Mouse (Mus musculus): ENCODE measurements around the gene Slu7.

The Slu7 gene

GRCm38 (mm10) chr11:43485855-43486254 is 52.3 kb downstream of the Slu7 start:
- no peak for DNase-seq (ENCODE audit: low spot score)

GRCm38 (mm10) chr11:43492663-43493062 is 59.1 kb downstream of the Slu7 start:
- peak; percentile 33 for DNase-seq (ENCODE audit: low spot score)

GRCm38 (mm10) chr11:43493815-43494409 is 60.4 kb downstream of the Slu7 start:
- no peak for DNase-seq (ENCODE audit: low spot score)

- no peak for DNase-seq (ENCODE audit: low spot score)
Measured at GRCm38 (mm10) chr11:43495037-43495436, 61.5 kb downstream of the Slu7 start.

GRCm38 (mm10) chr11:43495532-43495931 is 62.0 kb downstream of the Slu7 start:
- DNase-seq (ENCODE audit: low spot score): no peak

Data from urinary bladder, postnatal 10 days (tissue).